ENCODE assay signal across 1 mouse cellular context in genomic region chr4:41755338-41756305, GRCm38 (mm10).
TF ChIP-seq lines count a peak whose summit lies in the region.

TSS of gene Sigmar1 (minus strand) at chr4:41756157.

TF ChIP-seq in CH12.LX, 34 proteins besides CTCF, POLR2A, EP300 and RAD21 (continued from another document):
- TF ChIP-seq JUND (conservative IDR thresholded peaks at IDR 0.05; ENCODE audit: low read depth, low read length) (0 out of 2 replicates have a peak, but pooled peaks have one; percentile 14), TBP (conservative IDR thresholded peaks at IDR 0.05; ENCODE audit: low read depth, low read length) (peak; percentile 60; the same call in 1 of the 2 replicates), ZMIZ1 (IDR thresholded peaks at IDR 0.05; ENCODE audit: low read depth, low read length) (peak; percentile 48), BHLHE40 (IDR thresholded peaks at IDR 0.05; ENCODE audit: low read depth, low read length) (peak; percentile 75), IRF4 (IDR thresholded peaks at IDR 0.05; ENCODE audit: low read depth, low read length) (0 out of 2 replicates have a peak, but pooled peaks have one; percentile 38), MAX (IDR thresholded peaks at IDR 0.05; ENCODE audit: low read length) (peak; percentile 95), SMC3 (IDR thresholded peaks at IDR 0.05; ENCODE audit: low read depth, low read length) (peak; percentile 74), MEF2A (IDR thresholded peaks at IDR 0.05; ENCODE audit: borderline replicate concordance, low read depth, low read length) (peak; percentile 73), PAX5 (IDR thresholded peaks at IDR 0.05; ENCODE audit: low read length) (no peak), CHD2 (IDR thresholded peaks at IDR 0.05; ENCODE audit: low read length) (no peak), MAZ (IDR thresholded peaks at IDR 0.05; ENCODE audit: low read depth, low read length) (peak; percentile 86), MXI1 (IDR thresholded peaks at IDR 0.05; ENCODE audit: low read depth, low read length) (peak; percentile 79), USF1 (IDR thresholded peaks at IDR 0.05; ENCODE audit: low read depth, low read length) (peak; percentile 96), CHD1 (IDR thresholded peaks at IDR 0.05; ENCODE audit: low read depth, low read length) (no peak)
